Mouse (Mus musculus) brain, embryonic 14.5 days (tissue): ENCODE data around the gene Dync1h1.

ENCODE experiments used
- CTCF ChIP-seq: fragments of 200-500 bp; IDR thresholded peaks from 2 replicates; pipeline ENCODE4 v1.5.1; 2012; ENCODE audit warnings: inconsistent platforms, mild to moderate bottlenecking, moderate library complexity, borderline replicate concordance; ENCODE audit not compliant: insufficient read depth, insufficient read length; ENCODE audit errors: extremely low read depth
- POLR2A ChIP-seq: fragments of 200-500 bp; IDR thresholded peaks from 2 replicates; pipeline ENCODE4 v1.6.1; 2012; ENCODE audit warnings: mild to moderate bottlenecking, inconsistent platforms, borderline replicate concordance; ENCODE audit not compliant: poor library complexity, insufficient read depth, insufficient read length, severe bottlenecking; ENCODE audit errors: extremely low read depth

DNA sequence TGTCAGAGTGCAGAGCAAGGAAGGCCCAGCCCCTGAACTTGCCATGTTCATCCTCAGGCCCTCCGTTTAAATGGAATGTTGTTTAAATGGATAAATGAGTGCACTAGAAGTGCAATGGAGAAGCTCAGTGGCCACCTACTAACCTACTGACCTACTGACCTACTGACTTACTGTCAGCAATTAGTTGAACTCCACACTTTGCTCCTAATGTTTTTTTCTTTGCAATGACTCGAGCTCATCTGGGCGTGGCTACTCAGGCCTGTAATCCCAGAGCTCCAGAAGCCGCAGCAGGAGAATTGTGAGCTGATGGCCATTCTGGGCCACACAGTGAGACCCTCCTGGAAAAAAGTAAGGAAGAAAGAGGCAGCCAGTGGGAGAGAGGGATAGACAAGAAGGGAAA lies 25.3 kb upstream of the Dync1h1 start:
- TF ChIP-seq POLR2A (no peak), CTCF (no peak)
